Mouse (Mus musculus): ENCODE results near the gene Vil1. TPM values are rescaled to one million over a fixed set of nuclear protein-coding genes. Genes with fewer than 3 reads are reported as not detected.

The Vil1 gene
- 0.26 and 0.37 TPM in 2 replicates for polyA plus RNA-seq (2016; fragmentation: Nextera tagmentation; extraction: Ambion mirVana)

- H3K4me3 ChIP-seq: no peak within 1 kb of the TSS
Observed at GRCm38 (mm10) chr1:74408589-74409504, at the start of gene Vil1. TSS of gene Vil1 (plus strand) at chr1:74409376.

GRCm38 (mm10) chr1:74359952-74360517, 49.1 kb upstream of the Vil1 start:
- H3K4me1 ChIP-seq: peaks cover 14% of the 10 kb centered on the region
- H3K27me3 ChIP-seq (replicated peaks; ENCODE audit: low read depth, poor library complexity, severe bottlenecking): peaks cover 6% of the 10 kb centered on the region; the same call in 1 of the 2 replicates
- no peaks in the 10 kb centered on the region for H3K36me3 ChIP-seq (replicated peaks)
- no peak for DNase-seq (ENCODE audit: low spot score)
- no peak overlapping the region for H3K27ac ChIP-seq (replicated peaks)
- 87% methylated on average over 5 of the region's 5 CpGs for WGBS
- H3K9me3 ChIP-seq: no peaks in the 10 kb centered on the region
- no peak overlapping the region for H3K4me3 ChIP-seq

More at GRCm38 (mm10) chr1:74408589-74409504, at the start of gene Vil1:
- 60% methylated on average over 15 of the region's 15 CpGs for WGBS
- H3K9me3 ChIP-seq: no peaks in the 10 kb centered on the region
- no peak for DNase-seq (ENCODE audit: low spot score)
- H3K27ac ChIP-seq (replicated peaks): no peak within 1 kb of the TSS; the same call in 1 of the 2 replicates
- no peaks in the 10 kb centered on the region for H3K36me3 ChIP-seq (replicated peaks)
- H3K4me1 ChIP-seq: peaks cover 6% of the 10 kb centered on the region; the same call in 1 of the 2 replicates
- H3K27me3 ChIP-seq (replicated peaks; ENCODE audit: low read depth, poor library complexity, severe bottlenecking): no peaks in the 10 kb centered on the region

- peaks cover 10% of the 10 kb centered on the region; the same call in 1 of the 2 replicates for H3K27me3 ChIP-seq (replicated peaks; ENCODE audit: low read depth, poor library complexity, severe bottlenecking)
- no peaks in the 10 kb centered on the region for H3K9me3 ChIP-seq
- 1% methylated on average over 2 of the region's 2 CpGs for WGBS
- peaks cover 14% of the 10 kb centered on the region for H3K4me1 ChIP-seq
- H3K4me3 ChIP-seq: no peak within 1 kb of the TSS
- H3K36me3 ChIP-seq (replicated peaks): no peaks in the 10 kb centered on the region
- H3K27ac ChIP-seq (replicated peaks): no peak within 1 kb of the TSS
- peak; percentile 66 for DNase-seq (ENCODE audit: low spot score)
Observed at GRCm38 (mm10) chr1:74361812-74362211, 47.4 kb upstream of the Vil1 start, which contains the start of gene Catip. TSS of gene Catip (plus strand) at chr1:74362108.

GRCm38 (mm10) chr1:74362325-74363229, 46.6 kb upstream of the Vil1 start:
- no peak overlapping the region for H3K27ac ChIP-seq (replicated peaks)

GRCm38 (mm10) chr1:74363437-74363836, 45.7 kb upstream of the Vil1 start:
- DNase-seq (ENCODE audit: low spot score): no peak
- H3K36me3 ChIP-seq (replicated peaks): no peaks in the 10 kb centered on the region
- H3K4me1 ChIP-seq: peaks cover 25% of the 10 kb centered on the region
- 71% methylated on average over 5 of the region's 5 CpGs for WGBS
- no peak overlapping the region for H3K4me3 ChIP-seq
- no peak overlapping the region for H3K27ac ChIP-seq (replicated peaks)
- peaks cover 20% of the 10 kb centered on the region; the same call in 1 of the 2 replicates for H3K27me3 ChIP-seq (replicated peaks; ENCODE audit: low read depth, poor library complexity, severe bottlenecking)
- H3K9me3 ChIP-seq: no peaks in the 10 kb centered on the region

More at GRCm38 (mm10) chr1:74362325-74363229, 46.6 kb upstream of the Vil1 start:
- Histone ChIP-seq H3K36me3 (replicated peaks) (no peaks in the 10 kb centered on the region), H3K4me1 (peaks cover 17% of the 10 kb centered on the region), H3K27me3 (replicated peaks; ENCODE audit: low read depth, poor library complexity, severe bottlenecking) (peaks cover 17% of the 10 kb centered on the region; the same call in 1 of the 2 replicates), H3K9me3 (no peaks in the 10 kb centered on the region), H3K4me3 (no peak overlapping the region)
- DNase-seq (ENCODE audit: low spot score): no peak
- WGBS: 70% methylated on average over 17 of the region's 17 CpGs

GRCm38 (mm10) chr1:74364270-74364669, 44.9 kb upstream of the Vil1 start:
- Histone ChIP-seq H3K4me3 (no peak overlapping the region), H3K27me3 (replicated peaks; ENCODE audit: low read depth, poor library complexity, severe bottlenecking) (peaks cover 20% of the 10 kb centered on the region; the same call in 1 of the 2 replicates), H3K27ac (replicated peaks) (no peak overlapping the region), H3K4me1 (peaks cover 27% of the 10 kb centered on the region), H3K9me3 (no peaks in the 10 kb centered on the region), H3K36me3 (replicated peaks) (no peaks in the 10 kb centered on the region)
- DNase-seq (ENCODE audit: low spot score): no peak
- WGBS: 84% methylated on average over 8 of the region's 8 CpGs

- no peaks in the 10 kb centered on the region for H3K9me3 ChIP-seq
- peak; percentile 71 for DNase-seq (ENCODE audit: low spot score)
- no peaks in the 10 kb centered on the region for H3K36me3 ChIP-seq (replicated peaks)
- WGBS: 20% methylated on average over 34 of the region's 34 CpGs
- peaks cover 15% of the 10 kb centered on the region; the same call in 1 of the 2 replicates for H3K27me3 ChIP-seq (replicated peaks; ENCODE audit: low read depth, poor library complexity, severe bottlenecking)
- H3K4me1 ChIP-seq: peaks cover 13% of the 10 kb centered on the region
- peak overlapping the region; percentile 76 for H3K27ac ChIP-seq (replicated peaks)
- peak overlapping the region; percentile 56 for H3K4me3 ChIP-seq
Observed at GRCm38 (mm10) chr1:74367886-74368645, 41.1 kb upstream of the Vil1 start.

GRCm38 (mm10) chr1:74370040-74370439, 39.1 kb upstream of the Vil1 start:
- Histone ChIP-seq H3K36me3 (replicated peaks) (no peaks in the 10 kb centered on the region), H3K9me3 (no peaks in the 10 kb centered on the region), H3K4me1 (peaks cover 17% of the 10 kb centered on the region), H3K27me3 (replicated peaks; ENCODE audit: low read depth, poor library complexity, severe bottlenecking) (peaks cover 15% of the 10 kb centered on the region; the same call in 1 of the 2 replicates), H3K4me3 (no peak overlapping the region), H3K27ac (replicated peaks) (no peak overlapping the region)
- DNase-seq (ENCODE audit: low spot score): no peak
- WGBS: 48% methylated on average over 4 of the region's 4 CpGs

- Histone ChIP-seq H3K9me3 (no peaks in the 10 kb centered on the region), H3K27me3 (replicated peaks; ENCODE audit: low read depth, poor library complexity, severe bottlenecking) (no peaks in the 10 kb centered on the region; the same call in 1 of the 2 replicates), H3K4me1 (peaks cover 23% of the 10 kb centered on the region), H3K4me3 (no peak overlapping the region), H3K27ac (replicated peaks) (no peak overlapping the region), H3K36me3 (replicated peaks) (no peaks in the 10 kb centered on the region)
- no peak for DNase-seq (ENCODE audit: low spot score)
- 87% methylated on average over 4 of the region's 4 CpGs for WGBS
Observed at GRCm38 (mm10) chr1:74373372-74373771, 35.8 kb upstream of the Vil1 start.

- H3K4me3 ChIP-seq: no peak within 1 kb of the TSS
- H3K4me1 ChIP-seq: peaks cover 22% of the 10 kb centered on the region
- WGBS: 79% methylated on average over 8 of the region's 8 CpGs
- H3K27ac ChIP-seq (replicated peaks): no peak within 1 kb of the TSS
- no peaks in the 10 kb centered on the region for H3K36me3 ChIP-seq (replicated peaks)
- no peak for DNase-seq (ENCODE audit: low spot score)
- no peaks in the 10 kb centered on the region; the same call in 1 of the 2 replicates for H3K27me3 ChIP-seq (replicated peaks; ENCODE audit: low read depth, poor library complexity, severe bottlenecking)
- no peaks in the 10 kb centered on the region for H3K9me3 ChIP-seq
Observed at GRCm38 (mm10) chr1:74374980-74375379, 34.2 kb upstream of the Vil1 start, which contains the start of gene Slc11a1. TSS of gene Slc11a1 (plus strand) at chr1:74375195.

- no peaks in the 10 kb centered on the region for H3K27me3 ChIP-seq (replicated peaks; ENCODE audit: low read depth, poor library complexity, severe bottlenecking)
- WGBS: 78% methylated on average over 10 of the region's 10 CpGs
Observed at GRCm38 (mm10) chr1:74375561-74375960, 33.6 kb upstream of the Vil1 start.

More at GRCm38 (mm10) chr1:74375561-74375960, 33.6 kb upstream of the Vil1 start:
- Histone ChIP-seq H3K27ac (replicated peaks) (no peak overlapping the region), H3K4me3 (no peak overlapping the region), H3K36me3 (replicated peaks) (no peaks in the 10 kb centered on the region), H3K4me1 (peaks cover 22% of the 10 kb centered on the region), H3K9me3 (no peaks in the 10 kb centered on the region)
- DNase-seq (ENCODE audit: low spot score): no peak
